Mouse (Mus musculus) adrenal gland, postnatal 10 days (tissue): ENCODE measurements at regions not wholly inside any gene's neighbourhood (a gene's known extent, or its start where the extent isn't known, plus 50 kb on each side); places are given as distances from the start of the nearest gene placed in this dataset.

Source experiments
- DNase-seq: peaks from one replicate; pipeline ENCODE4 v3.0.0; 2021; ENCODE audit warnings: mixed read lengths

- peak; percentile 59 for DNase-seq
Measured at GRCm38 (mm10) chr13:60299076-60299475, 121.9 kb upstream of the Gas1 start.

- no peak for DNase-seq
Measured at GRCm38 (mm10) chr13:60303561-60303960, 126.4 kb upstream of the Gas1 start.

GRCm38 (mm10) chr13:60305028-60305810, 128.1 kb upstream of the Gas1 start:
- no peak for DNase-seq

GRCm38 (mm10) chr13:60308062-60308801, 131.1 kb upstream of the Gas1 start:
- DNase-seq = peak; percentile 62

GRCm38 (mm10) chr13:60309482-60309881, 132.3 kb upstream of the Gas1 start:
- DNase-seq = peak; percentile 15

GRCm38 (mm10) chr13:60309926-60310325, 132.8 kb upstream of the Gas1 start:
- peak; percentile 55 for DNase-seq

GRCm38 (mm10) chr13:60312397-60313085, 135.4 kb upstream of the Gas1 start:
- no peak for DNase-seq

- DNase-seq = no peak
Measured at GRCm38 (mm10) chr13:60318436-60319020, 141.4 kb upstream of the Gas1 start.

- no peak for DNase-seq
Measured at GRCm38 (mm10) chr13:60319268-60319667, 142.1 kb upstream of the Gas1 start.

- no peak for DNase-seq
Measured at GRCm38 (mm10) chr13:60319861-60320602, 142.9 kb upstream of the Gas1 start.

- peak; percentile 27 for DNase-seq
Measured at GRCm38 (mm10) chr13:60322579-60322978, 145.4 kb upstream of the Gas1 start.

GRCm38 (mm10) chr13:60330475-60331258, 153.5 kb upstream of the Gas1 start:
- no peak for DNase-seq

- DNase-seq = no peak
Measured at GRCm38 (mm10) chr13:60336196-60336595, 159.0 kb upstream of the Gas1 start.

- peak; percentile 15 for DNase-seq
Measured at GRCm38 (mm10) chr13:60337383-60337782, 160.2 kb upstream of the Gas1 start.

GRCm38 (mm10) chr13:60338107-60338506, 160.9 kb upstream of the Gas1 start:
- DNase-seq = peak; percentile 52

- no peak for DNase-seq
Measured at GRCm38 (mm10) chr13:60340068-60340467, 162.9 kb upstream of the Gas1 start.

- DNase-seq = peak; percentile 30
Measured at GRCm38 (mm10) chr13:60347881-60348280, 170.7 kb upstream of the Gas1 start.

GRCm38 (mm10) chr13:60348438-60348837, 171.3 kb upstream of the Gas1 start:
- DNase-seq = no peak

- DNase-seq = no peak
Measured at GRCm38 (mm10) chr13:60355707-60356490, 178.7 kb upstream of the Gas1 start.

GRCm38 (mm10) chr13:60358408-60359060, 181.4 kb upstream of the Gas1 start:
- peak; percentile 25 for DNase-seq
